Mouse (Mus musculus): ENCODE measurements around the gene 2810021J22Rik. TPM values are rescaled to one million over a fixed set of nuclear protein-coding genes. Genes with fewer than 3 reads are reported as not detected.

Gene 2810021J22Rik
- polyA plus RNA-seq, 1 experiment from 2014 or later = 2.6 TPM

- Histone ChIP-seq H3K9me3 (ENCODE audit: control insufficient read depth, low read length) (no peaks in the 10 kb centered on the region), H3K27me3 (ENCODE audit: control insufficient read depth, insufficient read depth, low read length) (no peaks in the 10 kb centered on the region), H3K4me2 (replicated peaks; ENCODE audit: low read depth) (no peak overlapping the region), H3K4me1 (replicated peaks; ENCODE audit: control insufficient read depth, insufficient read depth) (no peaks in the 10 kb centered on the region), H3K27ac (replicated peaks) (no peak overlapping the region), H3K9ac (ENCODE audit: low read length) (no peak overlapping the region), H3K36me3 (ENCODE audit: control insufficient read depth, insufficient read depth, low read length) (peaks cover 12% of the 10 kb centered on the region), H3K4me3 (ENCODE audit: low read depth, low read length) (no peak overlapping the region)
- WGBS = 83% methylated on average over 10 of the region's 10 CpGs
- no peak for DNase-seq (ENCODE audit: low spot score)
- TF ChIP-seq EP300 (optimal IDR thresholded peaks at IDR 0.05) = no peak
- no peak for TF ChIP-seq CTCF (IDR thresholded peaks at IDR 0.05; ENCODE audit: low read depth)
- no peak for ATAC-seq (ENCODE audit: low FRiP score, low TSS enrichment)
These were observed 23.5 kb downstream of the 2810021J22Rik start for GRCm38 (mm10) chr11:58890511-58890910.

- WGBS = 60% methylated on average over 6 of the region's 6 CpGs
- peak; percentile 19; the same call in 1 of the 2 replicates for TF ChIP-seq CTCF (IDR thresholded peaks at IDR 0.05; ENCODE audit: low read depth)
- no peak for TF ChIP-seq EP300 (optimal IDR thresholded peaks at IDR 0.05)
These were observed 27.4 kb downstream of the 2810021J22Rik start for GRCm38 (mm10) chr11:58894456-58894855.

GRCm38 (mm10) chr11:58897485-58897884 is 30.5 kb downstream of the 2810021J22Rik start:
- no peaks in the 10 kb centered on the region for H3K27me3 ChIP-seq (ENCODE audit: control insufficient read depth, insufficient read depth, low read length)
- no peak overlapping the region for H3K9ac ChIP-seq (ENCODE audit: low read length)
- DNase-seq (ENCODE audit: low spot score) (no peak), ATAC-seq (ENCODE audit: low FRiP score, low TSS enrichment) (no peak)
- TF ChIP-seq CTCF (IDR thresholded peaks at IDR 0.05; ENCODE audit: low read depth) = no peak
- TF ChIP-seq EP300 (optimal IDR thresholded peaks at IDR 0.05) = no peak
- no peaks in the 10 kb centered on the region for H3K4me1 ChIP-seq (replicated peaks; ENCODE audit: control insufficient read depth, insufficient read depth)
- peaks cover 10% of the 10 kb centered on the region for H3K36me3 ChIP-seq (ENCODE audit: control insufficient read depth, insufficient read depth, low read length)
- no peak overlapping the region for H3K27ac ChIP-seq (replicated peaks)
- 82% methylated on average over 6 of the region's 6 CpGs for WGBS
- no peak overlapping the region for H3K4me2 ChIP-seq (replicated peaks; ENCODE audit: low read depth)
- H3K4me3 ChIP-seq (ENCODE audit: low read depth, low read length) = no peak overlapping the region
- H3K9me3 ChIP-seq (ENCODE audit: control insufficient read depth, low read length) = no peaks in the 10 kb centered on the region

More at GRCm38 (mm10) chr11:58894456-58894855, 27.4 kb downstream of the 2810021J22Rik start:
- no peaks in the 10 kb centered on the region for H3K9me3 ChIP-seq (ENCODE audit: control insufficient read depth, low read length)
- H3K9ac ChIP-seq (ENCODE audit: low read length) = no peak overlapping the region
- no peaks in the 10 kb centered on the region for H3K27me3 ChIP-seq (ENCODE audit: control insufficient read depth, insufficient read depth, low read length)
- no peak overlapping the region for H3K4me3 ChIP-seq (ENCODE audit: low read depth, low read length)
- no peaks in the 10 kb centered on the region for H3K4me1 ChIP-seq (replicated peaks; ENCODE audit: control insufficient read depth, insufficient read depth)
- no peak overlapping the region for H3K27ac ChIP-seq (replicated peaks)
- DNase-seq (ENCODE audit: low spot score) = no peak
- ATAC-seq (ENCODE audit: low FRiP score, low TSS enrichment) = no peak
- H3K36me3 ChIP-seq (ENCODE audit: control insufficient read depth, insufficient read depth, low read length) = peaks cover 12% of the 10 kb centered on the region
- no peak overlapping the region for H3K4me2 ChIP-seq (replicated peaks; ENCODE audit: low read depth)

- Histone ChIP-seq H3K36me3 (ENCODE audit: control insufficient read depth, insufficient read depth, low read length) (peaks cover 8% of the 10 kb centered on the region; the same call in 1 of the 2 replicates), H3K4me3 (ENCODE audit: low read depth, low read length) (no peak overlapping the region), H3K27ac (replicated peaks) (no peak overlapping the region), H3K9me3 (ENCODE audit: control insufficient read depth, low read length) (no peaks in the 10 kb centered on the region), H3K27me3 (ENCODE audit: control insufficient read depth, insufficient read depth, low read length) (no peaks in the 10 kb centered on the region), H3K4me1 (replicated peaks; ENCODE audit: control insufficient read depth, insufficient read depth) (0 out of 2 replicates have a peak, but pooled peaks cover 4% of the 10 kb centered on the region), H3K4me2 (replicated peaks; ENCODE audit: low read depth) (no peak overlapping the region), H3K9ac (ENCODE audit: low read length) (no peak overlapping the region)
- ATAC-seq (ENCODE audit: low FRiP score, low TSS enrichment) (no peak), DNase-seq (ENCODE audit: low spot score) (no peak)
- TF ChIP-seq EP300 (optimal IDR thresholded peaks at IDR 0.05) = no peak
- TF ChIP-seq CTCF (IDR thresholded peaks at IDR 0.05; ENCODE audit: low read depth) = no peak
These were observed 34.1 kb downstream of the 2810021J22Rik start for GRCm38 (mm10) chr11:58901080-58901479.

- Histone ChIP-seq H3K4me1 (replicated peaks; ENCODE audit: control insufficient read depth, insufficient read depth) (0 out of 2 replicates have a peak, but pooled peaks cover 4% of the 10 kb centered on the region), H3K4me2 (replicated peaks; ENCODE audit: low read depth) (peak within 1 kb of the TSS; percentile 79), H3K9me3 (ENCODE audit: control insufficient read depth, low read length) (no peaks in the 10 kb centered on the region), H3K27me3 (ENCODE audit: control insufficient read depth, insufficient read depth, low read length) (no peaks in the 10 kb centered on the region), H3K4me3 (ENCODE audit: low read depth, low read length) (peak within 1 kb of the TSS; percentile 60), H3K9ac (ENCODE audit: low read length) (peak within 1 kb of the TSS; percentile 85), H3K27ac (replicated peaks) (peak within 1 kb of the TSS; percentile 91), H3K36me3 (ENCODE audit: control insufficient read depth, insufficient read depth, low read length) (peaks cover 8% of the 10 kb centered on the region; the same call in 1 of the 2 replicates)
- ATAC-seq (ENCODE audit: low FRiP score, low TSS enrichment) = peak; percentile 96
- no peak for TF ChIP-seq EP300 (optimal IDR thresholded peaks at IDR 0.05)
- TF ChIP-seq CTCF (IDR thresholded peaks at IDR 0.05; ENCODE audit: low read depth) = 0 out of 2 replicates have a peak, but pooled peaks have one; percentile 17
- peak; percentile 92 for DNase-seq (ENCODE audit: low spot score)
- WGBS = under 1% methylated on average over 40 of the region's 40 CpGs
These were observed 36.7 kb downstream of the 2810021J22Rik start, which contains the start of gene Zfp39 for GRCm38 (mm10) chr11:58903511-58904409. Gene Zfp39 (minus strand): TSS chr11:58904225.

- Histone ChIP-seq H3K27me3 (ENCODE audit: control insufficient read depth, insufficient read depth, low read length) (no peaks in the 10 kb centered on the region), H3K4me3 (ENCODE audit: low read depth, low read length) (peak overlapping the region; percentile 60), H3K9me3 (ENCODE audit: control insufficient read depth, low read length) (no peaks in the 10 kb centered on the region), H3K4me1 (replicated peaks; ENCODE audit: control insufficient read depth, insufficient read depth) (0 out of 2 replicates have a peak, but pooled peaks cover 4% of the 10 kb centered on the region), H3K36me3 (ENCODE audit: control insufficient read depth, insufficient read depth, low read length) (peaks cover 8% of the 10 kb centered on the region; the same call in 1 of the 2 replicates), H3K27ac (replicated peaks) (peak overlapping the region; percentile 91), H3K4me2 (replicated peaks; ENCODE audit: low read depth) (peak overlapping the region; percentile 79), H3K9ac (ENCODE audit: low read length) (peak overlapping the region; percentile 85; the same call in 1 of the 2 replicates)
- 3% methylated on average over 8 of the region's 8 CpGs for WGBS
- TF ChIP-seq EP300 (optimal IDR thresholded peaks at IDR 0.05) (no peak), CTCF (IDR thresholded peaks at IDR 0.05; ENCODE audit: low read depth) (no peak)
- DNase-seq (ENCODE audit: low spot score) (no peak), ATAC-seq (ENCODE audit: low FRiP score, low TSS enrichment) (no peak)
These were observed 37.3 kb downstream of the 2810021J22Rik start for GRCm38 (mm10) chr11:58904410-58904718.

Measured in stomach, postnatal 0 days (tissue).